Mouse (Mus musculus) midbrain, embryonic 12.5 days (tissue): ENCODE measurements around the gene Olfr1318. TPM values are rescaled to one million over a fixed set of nuclear protein-coding genes. Genes with fewer than 3 reads are reported as not detected.
A peak's percentile ranks its signal among the peaks of the same experiment; 100 is the strongest.

ENCODE experiments used
- ATAC-seq: fragments of 200-750 bp; cut with Nextera tagmentation; 2 replicates; pipeline ENCODE4 v1.8.0; 2017; ENCODE audit warnings: low read depth, moderate TSS enrichment, moderate library complexity; ENCODE audit not compliant: low FRiP score
- H3K27ac ChIP-seq: fragments of 300-500 bp; sonication (generic); replicated peaks from 2 replicates; pipeline ENCODE4 v1.5.1; 2016; ENCODE audit warnings: mild to moderate bottlenecking
- H3K27me3 ChIP-seq: fragments of 300-500 bp; sonication (generic); 2 replicates; pipeline ENCODE4 v1.6.1; 2016; ENCODE audit warnings: mild to moderate bottlenecking
- H3K36me3 ChIP-seq: fragments of 300-500 bp; sonication (generic); 2 replicates; pipeline ENCODE4 v1.6.1; 2016
- H3K4me1 ChIP-seq: fragments of 300-500 bp; sonication (generic); 2 replicates; pipeline ENCODE4 v1.6.1; 2016
- H3K4me2 ChIP-seq: fragments of 300-500 bp; sonication (generic); replicated peaks from 2 replicates; pipeline ENCODE4 v1.6.1; 2016; ENCODE audit warnings: mild to moderate bottlenecking, moderate library complexity
- H3K4me3 ChIP-seq: fragments of 300-500 bp; sonication (generic); 2 replicates; pipeline ENCODE4 v1.5.1; 2016; ENCODE audit warnings: mild to moderate bottlenecking
- H3K9ac ChIP-seq: fragments of 300-500 bp; sonication (generic); replicated peaks from 2 replicates; pipeline ENCODE4 v1.6.1; 2016; ENCODE audit warnings: mild to moderate bottlenecking, moderate library complexity
- H3K9me3 ChIP-seq: fragments of 300-500 bp; sonication (generic); 2 replicates; pipeline ENCODE4 v1.6.1; 2016; ENCODE audit warnings: mild to moderate bottlenecking
- WGBS: fragments of 180-500 bp; shearing (Covaris S2); methylation state at CpG from one replicate; pipeline ENCODE4 v1.1.7; 2016; 5-methylcytosine and 5-hydroxymethylcytosine counted together
- polyA plus RNA-seq: library from polyadenylated mRNA; unstranded; fragments of >200 nt; fragmentation: Nextera tagmentation; extraction: Ambion mirVana; gene quantifications from 2 replicates; pipeline ENCODE4 v1.2.1, GENCODE M21; 2016

Gene Olfr1318
- polyA plus RNA-seq, result not detected in 2 replicates

GRCm38 (mm10) chr2:112153898-112154297, at the start of gene Olfr1318:
Gene Olfr1318 (plus strand): TSS chr2:112154198.
- H3K9ac ChIP-seq, result no peak within 1 kb of the TSS
- H3K9me3 ChIP-seq, result no peaks in the 10 kb centered on the region
- H3K27ac ChIP-seq, result no peak within 1 kb of the TSS
- H3K4me3 ChIP-seq, result no peak within 1 kb of the TSS
- no peak for ATAC-seq
- no peaks in the 10 kb centered on the region for H3K27me3 ChIP-seq
- no peaks in the 10 kb centered on the region for H3K4me1 ChIP-seq
- no peak within 1 kb of the TSS for H3K4me2 ChIP-seq
- H3K36me3 ChIP-seq, result no peaks in the 10 kb centered on the region

GRCm38 (mm10) chr2:112115340-112115739, 38.7 kb upstream of the Olfr1318 start, which contains the start of gene Olfr1315-ps1:
Gene Olfr1315-ps1 (minus strand): TSS chr2:112115440.
- Histone ChIP-seq H3K4me3 (no peak within 1 kb of the TSS), H3K4me1 (no peaks in the 10 kb centered on the region), H3K9ac (no peak within 1 kb of the TSS), H3K9me3 (no peaks in the 10 kb centered on the region), H3K27ac (no peak within 1 kb of the TSS), H3K4me2 (no peak within 1 kb of the TSS), H3K27me3 (no peaks in the 10 kb centered on the region), H3K36me3 (no peaks in the 10 kb centered on the region)
- ATAC-seq, result no peak
- 90% methylated on average over 1 of the region's 1 CpGs for WGBS

GRCm38 (mm10) chr2:112134877-112135276, 19.1 kb upstream of the Olfr1318 start, which contains the start of gene Olfr1316:
Gene Olfr1316 (minus strand): TSS chr2:112134977.
- H3K9me3 ChIP-seq, result no peaks in the 10 kb centered on the region
- no peaks in the 10 kb centered on the region for H3K36me3 ChIP-seq
- H3K9ac ChIP-seq, result no peak within 1 kb of the TSS
- H3K4me3 ChIP-seq, result no peak within 1 kb of the TSS
- H3K4me1 ChIP-seq, result no peaks in the 10 kb centered on the region
- H3K27me3 ChIP-seq, result no peaks in the 10 kb centered on the region
- no peak within 1 kb of the TSS for H3K4me2 ChIP-seq
- 86% methylated on average over 2 of the region's 2 CpGs for WGBS
- ATAC-seq, result no peak
- H3K27ac ChIP-seq, result no peak within 1 kb of the TSS

- no peak within 1 kb of the TSS for H3K9ac ChIP-seq
- 82% methylated on average over 2 of the region's 2 CpGs for WGBS
- H3K36me3 ChIP-seq, result no peaks in the 10 kb centered on the region
- no peaks in the 10 kb centered on the region for H3K4me1 ChIP-seq
- no peak for ATAC-seq
- no peaks in the 10 kb centered on the region for H3K9me3 ChIP-seq
- H3K4me3 ChIP-seq, result no peak within 1 kb of the TSS
- H3K4me2 ChIP-seq, result no peak within 1 kb of the TSS
- no peaks in the 10 kb centered on the region for H3K27me3 ChIP-seq
- H3K27ac ChIP-seq, result no peak within 1 kb of the TSS
These were observed 14.0 kb upstream of the Olfr1318 start, which contains the start of gene Olfr1317 for GRCm38 (mm10) chr2:112140029-112140428. Gene Olfr1317 (plus strand): TSS chr2:112140329.

GRCm38 (mm10) chr2:112196859-112197258, 42.9 kb downstream of the Olfr1318 start:
- H3K4me1 ChIP-seq, result no peaks in the 10 kb centered on the region
- ATAC-seq, result peak; percentile 81
- H3K27me3 ChIP-seq, result no peaks in the 10 kb centered on the region
- no peak overlapping the region for H3K4me2 ChIP-seq
- H3K4me3 ChIP-seq, result no peak overlapping the region
- H3K36me3 ChIP-seq, result no peaks in the 10 kb centered on the region
- no peak overlapping the region for H3K9ac ChIP-seq
- no peak overlapping the region for H3K27ac ChIP-seq
- no peaks in the 10 kb centered on the region for H3K9me3 ChIP-seq
- WGBS, result 2% methylated on average over 2 of the region's 2 CpGs

- no peaks in the 10 kb centered on the region for H3K36me3 ChIP-seq
- WGBS, result 88% methylated on average over 6 of the region's 6 CpGs
- no peak overlapping the region for H3K4me2 ChIP-seq
- no peak overlapping the region for H3K4me3 ChIP-seq
- H3K27ac ChIP-seq, result no peak overlapping the region
- H3K9ac ChIP-seq, result no peak overlapping the region
- H3K4me1 ChIP-seq, result no peaks in the 10 kb centered on the region
- no peaks in the 10 kb centered on the region for H3K27me3 ChIP-seq
- no peak for ATAC-seq
- no peaks in the 10 kb centered on the region for H3K9me3 ChIP-seq
These were observed 49.1 kb downstream of the Olfr1318 start for GRCm38 (mm10) chr2:112203056-112203455.

Other genes with a start within 250 kb of the Olfr1318 start
- not detected in 2 replicates for gene Olfr1306, start 237.9 kb upstream of the Olfr1318 start, polyA plus RNA-seq
- gene Olfr1307, start 204.8 kb upstream of the Olfr1318 start, polyA plus RNA-seq, result 0.01 TPM in 2 replicates
- gene Olfr1308, start 189.3 kb upstream of the Olfr1318 start, polyA plus RNA-seq, result not detected in 2 replicates
- not detected in 2 replicates for gene Olfr1309, start 163.9 kb upstream of the Olfr1318 start, polyA plus RNA-seq
- not detected in 2 replicates for gene Olfr1310, start 141.5 kb upstream of the Olfr1318 start, polyA plus RNA-seq
- gene Olfr1311, start 129.8 kb upstream of the Olfr1318 start, polyA plus RNA-seq, result not detected in 2 replicates
- not detected in 2 replicates for gene Olfr1312, start 104.0 kb upstream of the Olfr1318 start, polyA plus RNA-seq
- not detected in 2 replicates for gene Olfr1313, start 76.4 kb upstream of the Olfr1318 start, polyA plus RNA-seq
- gene Olfr1314, start 57.4 kb upstream of the Olfr1318 start, polyA plus RNA-seq, result not detected in 2 replicates
- gene Olfr1315-ps1, start 38.8 kb upstream of the Olfr1318 start, polyA plus RNA-seq, result not detected in 2 replicates
- not detected in 2 replicates for gene Olfr1316, start 19.2 kb upstream of the Olfr1318 start, polyA plus RNA-seq
- not detected in 2 replicates for gene Olfr1317, start 13.9 kb upstream of the Olfr1318 start, polyA plus RNA-seq
- gene Lpcat4, start 85.3 kb downstream of the Olfr1318 start, polyA plus RNA-seq, result 11.9 and 13.1 TPM in 2 replicates
- gene Nutm1, start 105.1 kb downstream of the Olfr1318 start, polyA plus RNA-seq, result 0.08 TPM in 1 of 2 replicates, not detected in the other
- 137 and 139 TPM in 2 replicates for gene Nop10, start 107.7 kb downstream of the Olfr1318 start, polyA plus RNA-seq
- 18.7 and 19.3 TPM in 2 replicates for gene Slc12a6, start 111.6 kb downstream of the Olfr1318 start, polyA plus RNA-seq
- gene Gm21985, start 112.1 kb downstream of the Olfr1318 start, polyA plus RNA-seq, result not detected in 2 replicates
- 112 and 114 TPM in 2 replicates for gene Emc4, start 213.8 kb downstream of the Olfr1318 start, polyA plus RNA-seq
- 43.5 and 44.2 TPM in 2 replicates for gene Katnbl1, start 225.0 kb downstream of the Olfr1318 start, polyA plus RNA-seq